Mouse (Mus musculus) heart, postnatal 14 days (tissue): Measurements from ENCODE around the gene Ctse. TPM values are rescaled to one million over a fixed set of nuclear protein-coding genes. Genes with fewer than 3 reads are reported as not detected.

Source experiments
- DNase-seq, 2 experiments: peaks; one replicate each; pipeline ENCODE4 v3.0.0; 2021 to 2022
- intact Hi-C: fragments of 180-260 bp; cut with DNase I; formaldehyde crosslinking; loops from one replicate; pipeline ENCODE4 v1.15.1; 2025
- total RNA-seq, 2 experiments: library from RNA; stranded (reverse); gene quantifications; 2 replicates each; pipeline ENCODE4 v1.2.3; 2021

Gene Ctse
- total RNA-seq, 2 experiments from 2014 or later, result 2.8 to 2.9 TPM

DNA sequence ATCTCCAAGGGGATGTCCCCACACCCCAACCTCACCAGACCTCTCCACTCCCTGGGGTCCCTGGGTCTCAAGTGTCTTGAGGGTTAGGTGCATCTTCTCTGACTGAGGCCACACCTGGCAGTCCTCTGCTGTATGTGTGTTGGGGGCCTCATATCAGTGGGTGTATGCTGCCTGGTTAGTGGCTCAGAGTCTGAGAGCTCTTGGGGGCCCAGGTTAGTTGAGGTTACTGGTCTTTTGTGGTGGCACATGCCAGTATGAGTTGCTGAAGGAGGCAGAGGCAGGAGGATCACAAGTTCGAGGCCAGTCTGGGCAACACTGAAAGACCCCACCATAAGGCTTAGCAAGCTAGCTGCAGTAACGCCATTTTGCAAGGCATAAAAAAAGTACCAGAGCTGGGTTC is 4.1 kb downstream of the Ctse start:
- intact Hi-C loops, result no loop called here
- no peak for DNase-seq

DNA sequence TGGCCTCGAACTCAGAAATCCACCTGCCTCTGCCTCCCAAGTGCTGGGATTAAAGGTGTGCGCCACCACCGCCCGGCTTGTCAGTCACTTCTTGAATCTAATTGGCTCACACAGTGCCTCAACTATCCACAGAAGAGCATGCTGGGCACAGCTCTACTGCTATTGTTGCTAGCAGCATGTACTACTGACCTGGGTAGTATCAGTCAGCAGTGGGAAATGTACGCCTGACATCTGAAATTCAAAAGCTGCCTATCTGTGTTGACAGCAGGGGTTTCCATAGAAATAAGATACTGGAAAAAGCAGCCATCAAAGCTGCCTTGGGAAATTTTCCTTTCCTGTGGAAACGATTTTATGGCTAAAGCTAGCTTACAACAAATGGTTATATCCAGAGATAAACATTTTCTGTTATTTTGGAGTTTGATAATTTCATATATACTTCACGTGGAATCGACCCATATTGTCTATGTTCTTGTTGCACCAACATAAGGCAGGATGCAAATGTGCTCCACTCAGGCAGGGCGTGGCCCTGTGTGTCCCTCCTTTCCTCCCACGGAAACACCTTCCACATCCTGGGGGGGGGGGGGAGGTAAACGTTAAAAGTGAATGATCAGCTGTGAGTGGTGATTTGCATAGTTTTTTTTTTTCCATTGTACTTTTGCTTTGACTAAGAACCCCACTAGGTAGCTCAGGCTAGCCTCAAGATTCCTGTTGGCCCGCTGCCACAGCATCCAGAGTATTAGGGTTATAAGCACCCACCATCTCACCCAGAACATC is 14.8 kb downstream of the Ctse start:
- no peak for DNase-seq
- intact Hi-C loops, result no loop called here

GRCm38 (mm10) chr1:131655601-131656000 is 17.5 kb downstream of the Ctse start:
- intact Hi-C loops, result no loop called here
- no peak for DNase-seq

- peak; percentile 92 to 93 for DNase-seq
- intact Hi-C loops, result loop anchor here (1.0 kb wide), 1 partner anchor 45 kb away; no protein-coding TSS in a partner anchor
Observed at GRCm38 (mm10) chr1:131657945-131658354, 19.8 kb downstream of the Ctse start.

- DNase-seq, result no peak
- intact Hi-C loops, result no loop called here
Observed at GRCm38 (mm10) chr1:131659512-131660085, 21.5 kb downstream of the Ctse start.

DNA sequence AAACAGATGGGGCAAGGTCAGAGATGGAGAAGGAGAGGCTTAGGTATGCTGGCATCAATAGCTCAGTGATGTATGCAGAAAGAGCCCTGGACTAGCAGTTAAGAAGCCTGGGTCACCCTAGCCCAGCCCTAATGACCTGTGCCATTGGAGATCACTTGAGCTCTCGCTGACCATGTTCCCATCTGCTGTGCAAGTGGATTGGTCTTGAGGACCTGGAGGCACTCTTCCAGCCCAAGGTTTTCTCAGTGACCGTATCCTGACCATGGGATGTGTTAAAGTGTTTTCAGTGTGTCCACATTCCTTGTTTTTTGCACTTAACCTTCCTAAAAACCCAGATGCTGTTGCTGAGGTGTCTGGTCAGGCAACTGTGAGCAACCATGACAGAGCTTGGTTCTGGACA is 22.2 kb downstream of the Ctse start:
- no peak for DNase-seq
- intact Hi-C loops, result no loop called here

- intact Hi-C loops, result no loop called here
- DNase-seq, result no peak
Observed at GRCm38 (mm10) chr1:131660716-131661472, 22.8 kb downstream of the Ctse start.

- DNase-seq, result no peak
- intact Hi-C loops, result no loop called here
Observed at GRCm38 (mm10) chr1:131661749-131662148, 23.6 kb downstream of the Ctse start.

DNA sequence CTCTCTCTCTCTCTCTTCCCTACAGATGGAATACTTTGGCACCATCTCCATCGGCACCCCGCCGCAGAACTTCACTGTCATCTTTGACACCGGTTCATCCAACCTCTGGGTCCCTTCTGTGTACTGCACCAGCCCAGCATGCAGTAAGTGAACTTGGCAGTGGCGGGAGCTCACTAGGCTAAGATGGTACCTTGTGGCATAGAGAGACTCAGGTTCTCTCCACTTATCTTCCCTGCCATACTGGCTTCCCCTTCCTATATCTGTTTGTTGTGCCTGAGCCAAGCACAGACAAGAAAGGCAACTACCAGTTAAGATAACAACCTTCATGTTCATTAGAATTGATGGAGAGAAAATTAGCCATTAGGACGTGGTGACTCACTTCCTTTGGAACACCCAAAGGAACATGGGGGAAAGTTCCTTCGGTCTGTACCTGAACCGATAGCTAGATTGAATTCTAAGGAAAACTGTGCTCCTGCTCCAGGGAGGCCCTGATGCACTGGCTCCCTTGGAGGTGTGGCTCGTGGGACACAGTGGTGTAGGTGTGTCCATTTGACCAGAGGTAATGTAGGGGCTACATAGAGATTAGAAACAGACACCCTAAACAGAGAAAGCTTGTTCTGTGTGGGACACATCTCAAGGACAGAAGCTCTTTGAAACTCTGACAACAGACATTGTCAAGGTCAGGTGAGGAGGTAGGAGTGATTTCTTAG is 25.3 kb downstream of the Ctse start:
- no peak for DNase-seq
- intact Hi-C loops, result no loop called here

GRCm38 (mm10) chr1:131664136-131664535 is 26.0 kb downstream of the Ctse start:
- no peak for DNase-seq
- intact Hi-C loops, result no loop called here

DNA sequence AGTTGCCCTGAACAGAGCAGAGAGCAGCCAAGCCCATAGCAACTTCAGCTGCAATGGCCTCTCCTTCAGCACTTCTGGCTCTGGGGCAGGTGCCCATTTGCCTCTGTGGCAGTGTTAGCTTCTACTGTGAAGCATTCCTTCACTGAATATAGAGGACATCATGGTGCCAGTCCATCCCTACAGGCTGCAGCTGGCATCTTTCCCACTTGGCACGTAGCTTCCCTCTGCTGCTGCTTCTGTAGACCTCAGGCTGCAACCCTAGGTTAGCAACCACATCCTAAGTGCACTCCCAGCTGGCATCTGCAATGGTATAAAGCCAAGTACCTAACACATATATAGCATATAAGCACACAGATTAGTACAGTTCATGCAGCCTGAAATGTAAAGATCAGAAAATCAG is 27.8 kb downstream of the Ctse start:
- no peak for DNase-seq
- intact Hi-C loops, result no loop called here

GRCm38 (mm10) chr1:131671113-131671512 is 33.0 kb downstream of the Ctse start:
- no peak for DNase-seq

DNA sequence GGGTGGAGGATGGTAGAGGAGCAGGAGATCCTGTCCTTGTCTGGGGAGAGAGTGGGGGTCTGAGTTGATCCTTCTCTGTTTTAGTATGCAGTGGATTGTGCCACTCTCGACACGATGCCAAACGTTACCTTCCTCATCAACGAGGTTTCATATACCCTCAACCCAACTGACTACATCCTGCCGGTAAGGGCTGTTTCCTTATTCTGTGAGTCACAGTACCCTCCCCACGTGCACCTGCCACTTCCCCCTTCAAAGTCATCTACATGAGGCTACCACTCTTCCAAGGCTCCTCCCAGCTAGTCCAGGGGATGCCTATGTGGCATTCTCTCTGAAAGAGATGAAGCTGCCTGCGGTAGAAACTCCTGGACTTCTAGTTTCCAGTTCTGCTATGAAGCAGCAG is 34.3 kb downstream of the Ctse start:
- intact Hi-C loops, result no loop called here

More at GRCm38 (mm10) chr1:131671113-131671512, 33.0 kb downstream of the Ctse start:
- intact Hi-C loops, result no loop called here

DNA sequence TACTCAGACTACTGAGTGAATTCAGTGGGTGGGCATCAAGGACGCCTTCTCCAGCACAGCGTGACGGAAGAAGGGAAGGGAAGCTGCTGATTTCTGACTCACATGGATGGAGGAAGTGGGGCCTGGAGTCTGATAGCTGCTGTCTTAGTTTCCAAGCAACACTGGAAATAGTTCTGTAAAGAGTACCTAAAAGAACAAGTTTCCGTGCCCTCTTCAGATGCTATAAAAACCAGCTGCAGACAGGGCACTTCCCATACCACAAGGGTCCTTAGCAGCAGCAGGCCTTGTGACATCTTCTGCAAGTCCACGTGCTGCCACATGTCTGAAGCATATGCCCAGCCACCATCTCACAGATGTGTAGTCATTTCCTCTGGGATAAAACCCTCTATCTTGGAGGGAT is 41.5 kb downstream of the Ctse start:
- no peak for DNase-seq
- intact Hi-C loops, result no loop called here

More for the DNA sequence above, 34.3 kb downstream of the Ctse start:
- DNase-seq, result no peak

GRCm38 (mm10) chr1:131687739-131688138 is 49.6 kb downstream of the Ctse start:
- DNase-seq, result no peak
- intact Hi-C loops, result no loop called here

DNA sequence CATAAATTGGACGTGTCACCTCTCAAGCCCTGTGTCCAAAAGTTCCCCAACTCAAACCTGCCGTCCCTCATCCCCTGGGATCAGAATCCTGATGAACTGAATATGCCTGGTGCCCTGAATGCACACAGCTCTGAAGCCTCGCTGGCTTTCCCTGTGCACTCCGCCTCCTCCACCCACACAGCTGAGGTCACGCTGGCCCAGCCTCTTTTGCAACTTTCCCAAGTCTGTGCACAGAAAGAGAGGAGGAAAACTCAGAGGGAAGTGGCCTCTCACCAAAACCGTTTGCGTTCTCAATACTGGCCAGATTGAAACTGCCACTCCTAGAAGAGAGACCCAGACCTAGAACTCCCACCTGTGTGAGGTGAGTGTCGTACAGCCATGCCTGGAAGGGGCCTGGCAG is 50.4 kb downstream of the Ctse start, which contains the start of gene Rab7b:
Gene Rab7b, plus strand, starts transcription at position 221 of the 400 bp plus-strand sequence.
- peak; percentile 65 to 75 for DNase-seq
- intact Hi-C loops, result no loop called here

DNA sequence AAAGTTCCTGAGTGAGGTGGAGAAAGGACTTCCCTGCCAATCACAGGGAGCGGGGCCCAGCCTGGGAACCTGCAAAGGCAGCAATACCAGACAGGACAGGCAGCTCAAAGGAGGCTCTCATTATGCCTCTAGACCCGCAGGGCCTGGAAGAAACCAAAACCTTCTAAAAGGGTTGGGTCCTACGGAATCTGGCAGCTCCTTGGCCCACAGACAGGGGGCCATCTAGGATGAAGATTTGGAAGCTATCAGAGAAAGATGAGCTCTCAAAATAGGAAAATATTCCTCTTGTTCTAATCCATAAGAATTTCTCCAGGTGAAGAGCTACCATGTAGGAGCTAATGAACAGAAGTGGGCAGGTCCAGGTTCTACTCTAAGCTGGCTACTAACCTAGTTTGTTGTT is 50.9 kb downstream of the Ctse start:
- DNase-seq, result no peak
- intact Hi-C loops, result no loop called here

DNA sequence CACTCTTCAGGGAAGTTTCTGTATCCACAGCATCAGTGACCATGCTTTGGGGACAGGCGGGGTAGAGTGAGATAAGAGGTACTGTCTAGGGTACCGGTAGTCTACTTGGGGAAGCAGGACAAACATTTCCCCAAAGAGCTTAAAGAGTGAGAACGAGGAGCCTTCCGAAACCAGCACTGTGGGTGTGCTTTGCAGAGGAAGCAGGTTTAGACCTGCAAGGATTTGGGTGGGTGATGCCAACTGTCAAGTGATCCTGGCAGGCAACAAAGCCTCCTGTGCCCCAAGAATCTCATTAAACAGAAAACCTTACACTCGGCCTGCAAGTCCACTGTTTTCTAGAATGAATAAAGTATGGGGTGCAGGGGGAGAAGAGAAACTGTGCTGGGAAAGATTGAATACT is 51.8 kb downstream of the Ctse start:
- intact Hi-C loops, result no loop called here
- no peak for DNase-seq

DNA sequence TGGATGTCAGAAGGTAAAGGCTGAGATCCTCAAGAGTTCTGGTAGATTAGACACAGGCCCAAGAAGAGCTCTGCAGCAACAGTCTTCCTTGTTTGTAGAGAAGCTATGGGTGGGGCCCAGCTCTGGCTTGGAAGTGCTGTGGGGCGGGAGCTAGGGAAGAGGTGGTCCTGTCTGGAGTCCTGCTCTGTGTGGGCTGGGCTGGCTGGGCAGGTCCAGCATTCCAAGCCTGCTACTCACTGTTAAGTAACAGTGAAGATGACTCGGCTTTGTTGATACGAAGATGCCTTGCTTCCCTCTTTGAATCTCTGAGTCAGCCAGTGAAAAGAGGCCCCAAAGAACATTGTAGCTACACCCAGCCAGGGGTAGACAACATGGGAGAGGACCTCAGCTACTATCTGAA is 52.3 kb downstream of the Ctse start:
- peak; percentile 69 for DNase-seq
- intact Hi-C loops, result no loop called here

DNA sequence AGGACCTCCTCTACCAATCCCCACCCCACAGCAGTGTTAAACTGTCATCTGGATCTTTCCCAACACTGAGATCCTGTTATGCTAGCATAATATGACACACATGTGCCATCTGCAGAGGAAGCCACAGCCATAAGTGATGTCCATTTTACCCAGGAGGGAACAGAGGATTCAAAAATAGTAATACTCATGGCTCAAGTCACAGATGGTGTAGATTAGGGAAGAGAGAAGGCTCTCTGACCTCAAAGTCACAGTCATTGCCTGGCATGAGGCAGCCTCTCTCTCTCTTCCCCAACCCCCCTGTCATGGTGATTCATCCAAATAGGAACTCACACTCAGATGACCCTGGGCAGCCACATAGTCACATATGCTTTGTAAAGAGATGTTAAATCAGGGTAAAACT is 53.2 kb downstream of the Ctse start:
- DNase-seq, result no peak
- intact Hi-C loops, result no loop called here

- intact Hi-C loops, result no loop called here
- DNase-seq, result no peak
Observed at GRCm38 (mm10) chr1:131695308-131695707, 57.2 kb downstream of the Ctse start.
